Mouse (Mus musculus) lung, postnatal 36 days (tissue): ENCODE measurements around the gene Ptprg.

Source experiments
- DNase-seq: peaks from one replicate; pipeline ENCODE4 v3.0.0; 2022; ENCODE audit warnings: mixed read lengths

Gene Ptprg

GRCm38 (mm10) chr14:11565283-11565682 is 12.0 kb downstream of the Ptprg start:
- DNase-seq: no peak

GRCm38 (mm10) chr14:11569734-11570133 is 16.4 kb downstream of the Ptprg start:
- DNase-seq: no peak

GRCm38 (mm10) chr14:11571766-11572394 is 18.5 kb downstream of the Ptprg start:
- no peak for DNase-seq

- no peak for DNase-seq
Measured at GRCm38 (mm10) chr14:11572395-11572784, 19.1 kb downstream of the Ptprg start.

- DNase-seq: no peak
Measured at GRCm38 (mm10) chr14:11573710-11574109, 20.4 kb downstream of the Ptprg start.

GRCm38 (mm10) chr14:11577276-11577909 is 24.1 kb downstream of the Ptprg start:
- DNase-seq: no peak

GRCm38 (mm10) chr14:11577910-11578309 is 24.6 kb downstream of the Ptprg start:
- DNase-seq: peak; percentile 15

- DNase-seq: peak; percentile 63
Measured at GRCm38 (mm10) chr14:11578492-11578967, 25.2 kb downstream of the Ptprg start.

- DNase-seq: no peak
Measured at GRCm38 (mm10) chr14:11579950-11580349, 26.6 kb downstream of the Ptprg start.

- no peak for DNase-seq
Measured at GRCm38 (mm10) chr14:11584263-11584662, 30.9 kb downstream of the Ptprg start.

GRCm38 (mm10) chr14:11584929-11585633 is 31.7 kb downstream of the Ptprg start:
- DNase-seq: no peak

- no peak for DNase-seq
Measured at GRCm38 (mm10) chr14:11590387-11590786, 37.1 kb downstream of the Ptprg start.

- DNase-seq: no peak
Measured at GRCm38 (mm10) chr14:11592650-11593049, 39.3 kb downstream of the Ptprg start.

GRCm38 (mm10) chr14:11594336-11594735 is 41.0 kb downstream of the Ptprg start:
- no peak for DNase-seq

- no peak for DNase-seq
Measured at GRCm38 (mm10) chr14:11604133-11604865, 51.0 kb downstream of the Ptprg start.

- no peak for DNase-seq
Measured at GRCm38 (mm10) chr14:11608366-11608765, 55.0 kb downstream of the Ptprg start.

- no peak for DNase-seq
Measured at GRCm38 (mm10) chr14:11609857-11610582, 56.7 kb downstream of the Ptprg start.

- DNase-seq: no peak
Measured at GRCm38 (mm10) chr14:11612426-11612825, 59.1 kb downstream of the Ptprg start.

GRCm38 (mm10) chr14:11613146-11613545 is 59.8 kb downstream of the Ptprg start:
- peak; percentile 25 for DNase-seq

GRCm38 (mm10) chr14:11615697-11616096 is 62.4 kb downstream of the Ptprg start:
- no peak for DNase-seq

GRCm38 (mm10) chr14:11617362-11617761 is 64.0 kb downstream of the Ptprg start:
- peak; percentile 80 for DNase-seq

- no peak for DNase-seq
Measured at GRCm38 (mm10) chr14:11618140-11618705, 64.9 kb downstream of the Ptprg start.
